Mouse (Mus musculus) frontal cortex, postnatal 10 days (tissue): Measurements from ENCODE around the gene Itch.
"Not testable (repeated sequence)": the region's sequence is repeated elsewhere in the genome, so short reads cannot be mapped to it uniquely, and the experiment has no call there.

ENCODE experiments used
- DNase-seq, 2 experiments: peaks; one replicate each; pipeline ENCODE4 v3.0.0; 2022; ENCODE audit warnings: low spot score in 2 of 2, mixed read lengths in 1 of 2

The Itch gene

DNA sequence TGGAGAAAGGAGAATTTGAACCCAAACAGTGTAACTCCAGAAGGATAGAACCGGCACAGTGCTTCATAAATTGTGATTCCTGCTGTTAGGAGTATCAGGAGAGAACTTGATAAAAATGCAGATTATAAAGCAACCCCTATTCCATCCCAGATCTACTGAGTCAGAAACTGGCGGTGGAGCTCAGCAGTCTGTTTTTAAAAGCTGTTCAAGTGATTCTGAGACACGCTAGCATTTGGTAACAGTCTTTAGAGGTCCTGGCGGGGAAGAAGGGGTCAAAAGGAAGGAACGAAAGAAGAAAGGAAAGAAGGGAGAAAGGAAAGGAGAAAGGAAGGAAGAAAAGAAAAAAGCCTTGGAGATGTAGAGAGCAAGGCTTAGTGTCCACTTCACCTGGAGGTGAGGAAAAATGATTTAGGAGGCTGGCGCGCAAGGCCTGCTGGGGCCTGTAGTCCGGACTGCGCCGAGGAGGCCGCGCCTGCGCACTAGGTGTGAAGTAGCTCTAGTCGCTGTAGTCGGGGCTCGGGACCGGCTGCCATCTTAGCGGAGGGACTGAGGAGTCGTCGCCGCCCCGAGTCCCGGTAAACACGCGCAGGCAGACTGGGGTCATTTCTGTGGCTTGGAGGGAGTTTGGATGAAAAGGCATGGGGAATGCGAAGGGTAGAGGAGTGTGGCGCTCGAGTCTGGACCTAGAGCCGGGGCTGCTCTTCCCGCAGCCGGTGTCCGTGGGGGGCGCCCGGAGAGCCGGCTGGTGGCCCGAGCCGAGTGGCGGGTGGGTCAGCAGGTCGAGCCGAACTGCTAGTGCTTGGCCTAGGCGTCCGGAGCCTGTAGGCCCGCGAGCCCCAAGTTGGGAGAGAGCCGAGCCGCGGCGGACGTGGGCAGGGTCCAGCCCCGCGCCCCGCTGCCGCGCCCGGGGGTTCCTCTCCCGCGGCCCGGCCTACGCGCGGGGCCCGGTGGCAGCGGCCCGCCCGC, at the start of gene Itch:
TSS of gene Itch (plus strand) at position 499 of the 966 bp plus-strand sequence.
- DNase-seq: peak; percentile 86 to 88

DNA sequence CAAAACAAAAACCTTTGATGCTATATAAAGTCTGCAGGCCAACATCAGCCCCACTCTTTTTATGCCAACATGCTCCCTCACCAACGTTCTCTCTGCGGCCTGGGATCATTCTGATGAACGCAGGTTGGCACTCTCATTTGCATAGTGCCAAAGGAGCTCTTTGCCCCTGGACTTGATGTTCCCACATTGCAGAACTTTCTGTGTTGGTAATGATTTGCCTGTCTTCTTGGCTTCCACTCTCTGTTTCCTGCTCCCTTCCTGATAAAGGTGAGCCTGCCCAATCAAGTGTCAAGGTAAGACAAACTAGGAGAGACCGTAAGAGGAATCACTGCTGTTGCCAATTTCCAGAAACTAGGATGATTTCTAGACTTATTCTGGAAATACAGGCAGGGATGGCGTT, 48.8 kb upstream of the Itch start:
- no peak for DNase-seq

- no peak for DNase-seq
Measured at GRCm38 (mm10) chr2:155086328-155086727, 47.0 kb upstream of the Itch start.

- DNase-seq: no peak
Measured at GRCm38 (mm10) chr2:155088264-155088663, 45.0 kb upstream of the Itch start.

DNA sequence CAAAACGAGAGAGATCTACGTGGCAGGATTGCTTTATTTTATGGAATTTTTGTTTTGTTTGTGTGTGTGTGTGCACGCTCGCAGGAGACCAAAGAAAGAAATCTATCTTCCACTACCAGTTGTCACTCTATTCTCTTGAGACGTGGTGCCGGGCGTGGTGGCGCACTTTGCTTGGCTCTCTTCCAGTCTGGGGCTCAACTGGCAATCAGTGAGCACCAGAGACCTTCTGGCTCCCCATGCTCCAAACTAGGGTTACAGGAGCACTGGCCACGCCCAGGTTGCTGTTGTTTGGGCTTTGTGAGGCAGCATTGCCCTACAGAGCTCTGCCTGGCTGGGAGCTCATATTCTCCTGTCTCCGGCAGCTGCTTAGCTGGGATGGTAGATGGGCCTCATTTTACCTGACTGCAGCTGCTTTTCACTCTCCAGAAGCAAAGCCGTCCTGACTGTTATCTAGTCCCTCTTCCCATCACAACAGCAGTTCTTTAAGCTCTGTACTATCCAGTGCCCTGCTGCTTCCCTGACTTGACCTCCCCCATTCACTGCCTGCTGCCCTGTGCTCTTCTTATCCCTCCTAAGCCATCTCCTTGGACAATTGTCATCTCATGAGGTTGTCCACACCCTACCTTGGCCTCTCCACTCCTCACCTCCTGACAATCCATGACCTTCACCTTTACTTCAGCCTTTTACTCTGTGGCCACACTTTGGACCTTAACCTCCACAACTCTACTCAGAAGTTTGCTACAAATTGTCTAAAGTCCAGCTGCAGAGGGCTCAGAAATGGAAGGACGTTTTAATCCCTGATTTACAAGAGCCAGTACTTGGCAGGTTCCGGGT, 42.2 kb upstream of the Itch start:
- DNase-seq: no peak

- no peak for DNase-seq
Measured at GRCm38 (mm10) chr2:155091743-155092075, 41.6 kb upstream of the Itch start.

- no peak for DNase-seq
Measured at GRCm38 (mm10) chr2:155093418-155093817, 39.9 kb upstream of the Itch start.

DNA sequence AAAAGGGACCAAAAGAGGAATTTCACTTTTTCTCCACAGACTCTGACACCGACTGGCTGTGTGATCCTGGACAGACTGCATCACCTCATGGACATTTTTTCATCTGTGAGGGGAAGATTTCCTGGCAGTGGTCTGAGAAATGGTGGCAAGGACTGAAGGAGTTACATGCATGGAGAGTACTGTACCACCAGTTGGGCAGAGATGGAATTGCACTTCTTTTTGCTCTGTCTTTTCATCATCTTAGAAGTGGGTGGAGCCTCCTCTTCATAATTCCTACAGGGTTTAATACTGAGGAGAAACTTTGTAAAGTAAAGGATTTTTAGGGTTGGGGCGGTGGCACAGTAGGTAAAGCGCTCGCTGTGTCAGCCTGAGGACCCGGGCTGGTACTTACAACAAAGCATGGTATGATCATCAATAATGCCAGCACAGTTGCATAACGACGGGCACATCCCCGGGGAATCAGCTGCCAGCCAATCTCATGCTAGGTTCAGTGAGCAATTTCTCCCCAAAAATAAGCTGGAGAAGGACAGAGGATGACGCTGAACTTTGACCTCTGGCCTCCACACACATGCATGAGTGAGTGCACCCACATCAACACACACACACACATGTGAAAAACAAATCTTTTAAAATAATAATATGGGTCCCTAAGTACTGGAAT, 34.5 kb upstream of the Itch start:
- DNase-seq: no peak

DNA sequence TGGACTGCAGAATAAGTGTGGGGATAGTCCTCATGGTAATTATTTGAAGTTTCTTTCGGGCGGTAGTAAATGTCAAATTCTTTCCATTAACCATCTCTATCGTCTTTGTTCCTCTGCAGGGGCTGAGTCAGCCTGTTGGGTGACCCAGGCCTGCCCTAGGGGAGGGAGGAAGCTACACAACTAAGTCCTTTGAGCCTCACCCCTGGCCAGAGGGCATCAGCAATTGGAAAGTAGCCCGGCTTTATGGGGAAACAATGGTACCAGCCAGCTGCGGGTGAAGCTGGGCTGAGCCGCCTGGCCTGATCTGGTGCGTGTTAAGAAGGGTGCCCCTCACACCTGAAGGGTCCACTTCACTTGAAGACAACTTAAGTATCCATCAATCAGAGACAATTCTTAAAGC, 33.9 kb upstream of the Itch start:
- no peak for DNase-seq

GRCm38 (mm10) chr2:155099994-155100795, 33.1 kb upstream of the Itch start:
- DNase-seq: no peak

DNA sequence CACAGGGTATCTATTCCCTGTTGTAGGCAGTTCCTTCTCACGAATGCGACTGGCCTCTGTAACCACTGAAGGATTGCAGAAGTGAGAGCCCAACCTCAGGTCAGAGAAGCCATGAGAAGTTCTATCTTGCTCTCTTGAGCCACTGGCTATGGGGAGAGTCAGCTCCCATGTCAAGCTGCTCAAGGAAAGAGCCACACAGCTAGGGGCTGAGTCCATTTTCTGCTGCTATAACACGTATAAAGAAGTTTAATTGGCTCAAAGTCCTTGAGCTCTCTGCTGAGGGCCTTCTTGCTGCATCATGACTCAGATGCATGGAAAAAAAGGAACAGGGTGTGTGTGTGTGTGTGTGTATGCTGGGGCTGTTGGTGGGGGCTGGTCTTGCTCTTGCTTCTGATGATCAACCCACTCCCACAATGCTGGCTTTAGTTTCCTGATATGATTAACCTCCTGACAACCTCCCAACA, 32.5 kb upstream of the Itch start:
- DNase-seq: no peak

GRCm38 (mm10) chr2:155101761-155102181, 31.5 kb upstream of the Itch start:
- no peak for DNase-seq

GRCm38 (mm10) chr2:155103607-155104006, 29.7 kb upstream of the Itch start:
- DNase-seq: no peak

- DNase-seq: not testable (repeated sequence)
Measured at GRCm38 (mm10) chr2:155107276-155107675, 26.0 kb upstream of the Itch start.

- no peak for DNase-seq
Measured at GRCm38 (mm10) chr2:155115216-155115830, 18.0 kb upstream of the Itch start.

DNA sequence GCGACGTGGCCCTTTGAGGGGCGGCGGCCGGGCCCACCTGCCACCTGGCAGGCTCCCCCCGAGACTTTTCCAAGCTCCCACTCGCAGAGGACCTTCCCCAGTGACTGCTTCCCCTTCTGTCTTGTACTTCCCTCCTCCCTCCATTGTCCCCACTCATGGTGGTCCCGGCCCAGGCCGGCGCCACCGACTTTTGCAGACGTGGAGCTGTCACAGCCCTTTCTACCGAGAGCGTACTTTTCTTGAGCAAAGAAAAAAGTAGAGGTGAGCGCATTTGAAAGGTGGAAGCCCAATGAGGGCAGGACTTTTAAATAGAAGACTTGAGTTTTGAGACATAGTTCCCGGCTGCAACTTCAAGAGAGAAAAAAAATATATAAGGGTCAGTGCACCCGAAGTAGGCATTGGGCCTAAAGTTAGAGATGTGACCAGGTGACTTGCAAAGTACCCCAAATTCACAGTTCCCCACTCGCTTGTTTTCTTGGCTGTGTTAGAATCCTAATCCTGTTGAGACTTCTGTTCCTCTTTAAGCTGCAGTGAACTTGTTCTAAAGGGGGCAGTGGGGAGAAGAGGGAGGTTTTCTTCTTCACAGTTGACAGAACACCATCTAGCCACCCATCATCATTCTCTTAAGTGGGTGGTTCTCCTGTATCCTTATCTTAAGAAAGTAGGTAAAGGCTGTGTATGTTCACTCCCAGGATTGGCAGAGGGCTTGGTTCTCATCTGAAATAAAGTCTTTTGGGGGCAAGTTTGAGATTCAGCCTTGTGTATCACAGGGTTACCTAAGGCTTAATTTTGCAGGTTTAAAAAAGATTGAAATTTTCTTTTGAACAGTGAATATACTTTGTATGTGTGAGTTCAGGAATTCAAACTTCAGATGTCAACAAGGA, 910 bp downstream of the Itch start:
- DNase-seq: peak; percentile 12 to 17

GRCm38 (mm10) chr2:155135092-155135491, 1.8 kb downstream of the Itch start:
- DNase-seq: no peak

DNA sequence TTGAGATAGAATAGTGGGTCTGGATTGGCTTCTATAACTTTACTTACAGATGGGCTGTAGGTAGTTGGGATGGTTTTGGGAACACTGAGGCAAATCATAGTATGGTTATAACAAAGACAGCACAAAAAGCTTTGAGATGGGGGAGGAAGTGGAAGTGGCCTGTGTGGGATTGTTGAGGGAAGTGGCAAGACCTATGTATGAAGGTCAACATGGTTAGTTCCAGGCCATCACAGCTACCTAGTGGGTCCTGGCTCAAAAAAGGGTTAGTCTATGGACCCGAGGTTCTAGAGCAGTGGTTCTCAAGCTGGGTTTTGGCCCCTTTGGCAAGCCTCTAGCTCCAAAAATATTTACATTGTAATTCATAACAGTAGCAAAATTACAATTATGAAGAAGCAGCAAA, 2.2 kb downstream of the Itch start:
- no peak for DNase-seq

GRCm38 (mm10) chr2:155140986-155141385, 7.7 kb downstream of the Itch start:
- no peak for DNase-seq
